Mouse (Mus musculus): ENCODE data around the gene Fam243. TPM values are rescaled to one million over a fixed set of nuclear protein-coding genes. Genes with fewer than 3 reads are reported as not detected.

Gene Fam243
- polyA plus RNA-seq, 1 experiment from 2014 or later: not detected

GRCm38 (mm10) chr16:92292101-92292500, 29.1 kb downstream of the Fam243 start, which contains the start of gene Kcne2:
Gene Kcne2 (plus strand): TSS chr16:92292389.
- Histone ChIP-seq H3K36me3 (ENCODE audit: control insufficient read depth, insufficient read depth, low read length) (no peaks in the 10 kb centered on the region), H3K9me3 (replicated peaks; ENCODE audit: control insufficient read depth, low read length) (no peaks in the 10 kb centered on the region), H3K4me2 (ENCODE audit: low read depth, low read length) (no peak within 1 kb of the TSS), H3K27ac (ENCODE audit: low read length) (no peak within 1 kb of the TSS), H3K27me3 (ENCODE audit: control insufficient read depth, insufficient read depth, low read length) (no peaks in the 10 kb centered on the region), H3K9ac (ENCODE audit: low read length) (no peak within 1 kb of the TSS), H3K4me1 (ENCODE audit: control insufficient read depth, insufficient read depth, low read length) (no peaks in the 10 kb centered on the region), H3K4me3 (replicated peaks; ENCODE audit: low read length) (no peak within 1 kb of the TSS)
- peak; percentile 53; the same call in 1 of the 2 replicates for ATAC-seq (ENCODE audit: insufficient read depth, low FRiP score)
- 42% methylated on average over 10 of the region's 10 CpGs for WGBS

GRCm38 (mm10) chr16:92290045-92290444, 31.2 kb downstream of the Fam243 start:
- Histone ChIP-seq H3K36me3 (ENCODE audit: control insufficient read depth, insufficient read depth, low read length) (no peaks in the 10 kb centered on the region), H3K9me3 (replicated peaks; ENCODE audit: control insufficient read depth, low read length) (no peaks in the 10 kb centered on the region), H3K9ac (ENCODE audit: low read length) (no peak overlapping the region), H3K27me3 (ENCODE audit: control insufficient read depth, insufficient read depth, low read length) (no peaks in the 10 kb centered on the region; the same call in 1 of the 2 replicates), H3K4me1 (ENCODE audit: control insufficient read depth, insufficient read depth, low read length) (no peaks in the 10 kb centered on the region), H3K4me2 (ENCODE audit: low read depth, low read length) (no peak overlapping the region), H3K4me3 (replicated peaks; ENCODE audit: low read length) (no peak overlapping the region), H3K27ac (ENCODE audit: low read length) (no peak overlapping the region)
- ATAC-seq (ENCODE audit: insufficient read depth, low FRiP score): no peak

GRCm38 (mm10) chr16:92288778-92289177, 32.5 kb downstream of the Fam243 start:
- H3K4me1 ChIP-seq (ENCODE audit: control insufficient read depth, insufficient read depth, low read length): no peaks in the 10 kb centered on the region
- WGBS: 58% methylated on average over 9 of the region's 9 CpGs
- ATAC-seq (ENCODE audit: insufficient read depth, low FRiP score): no peak

GRCm38 (mm10) chr16:92286609-92287008, 34.6 kb downstream of the Fam243 start:
- H3K27me3 ChIP-seq (ENCODE audit: control insufficient read depth, insufficient read depth, low read length): no peaks in the 10 kb centered on the region; the same call in 1 of the 2 replicates
- H3K4me2 ChIP-seq (ENCODE audit: low read depth, low read length): no peak overlapping the region
- no peak overlapping the region for H3K9ac ChIP-seq (ENCODE audit: low read length)
- H3K27ac ChIP-seq (ENCODE audit: low read length): no peak overlapping the region
- H3K4me1 ChIP-seq (ENCODE audit: control insufficient read depth, insufficient read depth, low read length): no peaks in the 10 kb centered on the region
- no peaks in the 10 kb centered on the region for H3K36me3 ChIP-seq (ENCODE audit: control insufficient read depth, insufficient read depth, low read length)
- H3K4me3 ChIP-seq (replicated peaks; ENCODE audit: low read length): no peak overlapping the region
- ATAC-seq (ENCODE audit: insufficient read depth, low FRiP score): no peak
- no peaks in the 10 kb centered on the region for H3K9me3 ChIP-seq (replicated peaks; ENCODE audit: control insufficient read depth, low read length)
- WGBS: 11% methylated on average over 7 of the region's 7 CpGs

More at GRCm38 (mm10) chr16:92288778-92289177, 32.5 kb downstream of the Fam243 start:
- H3K27me3 ChIP-seq (ENCODE audit: control insufficient read depth, insufficient read depth, low read length): no peaks in the 10 kb centered on the region; the same call in 1 of the 2 replicates
- no peaks in the 10 kb centered on the region for H3K9me3 ChIP-seq (replicated peaks; ENCODE audit: control insufficient read depth, low read length)
- no peaks in the 10 kb centered on the region for H3K36me3 ChIP-seq (ENCODE audit: control insufficient read depth, insufficient read depth, low read length)
- H3K27ac ChIP-seq (ENCODE audit: low read length): no peak overlapping the region
- no peak overlapping the region for H3K9ac ChIP-seq (ENCODE audit: low read length)
- H3K4me3 ChIP-seq (replicated peaks; ENCODE audit: low read length): no peak overlapping the region
- H3K4me2 ChIP-seq (ENCODE audit: low read depth, low read length): no peak overlapping the region

GRCm38 (mm10) chr16:92285068-92285467, 36.2 kb downstream of the Fam243 start:
- Histone ChIP-seq H3K9me3 (replicated peaks; ENCODE audit: control insufficient read depth, low read length) (no peaks in the 10 kb centered on the region), H3K4me3 (replicated peaks; ENCODE audit: low read length) (no peak overlapping the region), H3K36me3 (ENCODE audit: control insufficient read depth, insufficient read depth, low read length) (no peaks in the 10 kb centered on the region), H3K27ac (ENCODE audit: low read length) (no peak overlapping the region), H3K9ac (ENCODE audit: low read length) (no peak overlapping the region), H3K4me1 (ENCODE audit: control insufficient read depth, insufficient read depth, low read length) (no peaks in the 10 kb centered on the region), H3K4me2 (ENCODE audit: low read depth, low read length) (no peak overlapping the region), H3K27me3 (ENCODE audit: control insufficient read depth, insufficient read depth, low read length) (no peaks in the 10 kb centered on the region; the same call in 1 of the 2 replicates)
- no peak for ATAC-seq (ENCODE audit: insufficient read depth, low FRiP score)
- 23% methylated on average over 10 of the region's 10 CpGs for WGBS

- H3K36me3 ChIP-seq (ENCODE audit: control insufficient read depth, insufficient read depth, low read length): no peaks in the 10 kb centered on the region
- WGBS: 81% methylated on average over 5 of the region's 5 CpGs
- H3K4me1 ChIP-seq (ENCODE audit: control insufficient read depth, insufficient read depth, low read length): no peaks in the 10 kb centered on the region
- ATAC-seq (ENCODE audit: insufficient read depth, low FRiP score): no peak
- no peaks in the 10 kb centered on the region; the same call in 1 of the 2 replicates for H3K27me3 ChIP-seq (ENCODE audit: control insufficient read depth, insufficient read depth, low read length)
- no peak overlapping the region for H3K4me3 ChIP-seq (replicated peaks; ENCODE audit: low read length)
- no peak overlapping the region for H3K27ac ChIP-seq (ENCODE audit: low read length)
- no peak overlapping the region for H3K9ac ChIP-seq (ENCODE audit: low read length)
- H3K4me2 ChIP-seq (ENCODE audit: low read depth, low read length): no peak overlapping the region
- no peaks in the 10 kb centered on the region for H3K9me3 ChIP-seq (replicated peaks; ENCODE audit: control insufficient read depth, low read length)
Observed at GRCm38 (mm10) chr16:92282671-92283070, 38.6 kb downstream of the Fam243 start.

GRCm38 (mm10) chr16:92275526-92275925, 45.7 kb downstream of the Fam243 start:
- H3K4me1 ChIP-seq (ENCODE audit: control insufficient read depth, insufficient read depth, low read length): no peaks in the 10 kb centered on the region
- H3K27me3 ChIP-seq (ENCODE audit: control insufficient read depth, insufficient read depth, low read length): no peaks in the 10 kb centered on the region
- ATAC-seq (ENCODE audit: insufficient read depth, low FRiP score): no peak
- H3K4me3 ChIP-seq (replicated peaks; ENCODE audit: low read length): no peak overlapping the region
- H3K36me3 ChIP-seq (ENCODE audit: control insufficient read depth, insufficient read depth, low read length): no peaks in the 10 kb centered on the region
- H3K4me2 ChIP-seq (ENCODE audit: low read depth, low read length): no peak overlapping the region
- no peak overlapping the region for H3K9ac ChIP-seq (ENCODE audit: low read length)
- no peaks in the 10 kb centered on the region for H3K9me3 ChIP-seq (replicated peaks; ENCODE audit: control insufficient read depth, low read length)
- 76% methylated on average over 4 of the region's 4 CpGs for WGBS
- no peak overlapping the region for H3K27ac ChIP-seq (ENCODE audit: low read length)

GRCm38 (mm10) chr16:92274516-92274915, 46.7 kb downstream of the Fam243 start:
- Histone ChIP-seq H3K27ac (ENCODE audit: low read length) (no peak overlapping the region), H3K4me2 (ENCODE audit: low read depth, low read length) (no peak overlapping the region), H3K9ac (ENCODE audit: low read length) (no peak overlapping the region), H3K4me1 (ENCODE audit: control insufficient read depth, insufficient read depth, low read length) (no peaks in the 10 kb centered on the region), H3K9me3 (replicated peaks; ENCODE audit: control insufficient read depth, low read length) (no peaks in the 10 kb centered on the region), H3K4me3 (replicated peaks; ENCODE audit: low read length) (no peak overlapping the region), H3K36me3 (ENCODE audit: control insufficient read depth, insufficient read depth, low read length) (no peaks in the 10 kb centered on the region), H3K27me3 (ENCODE audit: control insufficient read depth, insufficient read depth, low read length) (no peaks in the 10 kb centered on the region)
- no peak for ATAC-seq (ENCODE audit: insufficient read depth, low FRiP score)
- 86% methylated on average over 5 of the region's 5 CpGs for WGBS
